Mouse (Mus musculus): ENCODE results near the gene Olfr64. TPM values are rescaled to one million over a fixed set of nuclear protein-coding genes. Genes with fewer than 3 reads are reported as not detected.

The Olfr64 gene
- total and polyA plus RNA-seq, 2 experiments: not detected

GRCm38 (mm10) chr7:103870667-103871066 lies 23.6 kb downstream of the Olfr64 start:
- Histone ChIP-seq H3K4me3 (ENCODE audit: insufficient read depth, low read depth, low read length) (no peak overlapping the region), H3K36me3 (ENCODE audit: control insufficient read depth, insufficient read depth, low read length) (no peaks in the 10 kb centered on the region), H3K79me2 (ENCODE audit: control insufficient read depth, insufficient read depth, low read length) (no peaks in the 10 kb centered on the region), H3K27ac (replicated peaks; ENCODE audit: insufficient read depth, low read depth, low read length) (no peak overlapping the region), H3K9ac (ENCODE audit: low read depth, low read length) (no peak overlapping the region), H3K4me1 (ENCODE audit: control insufficient read depth, insufficient read depth, low read length) (no peaks in the 10 kb centered on the region), H3K27me3 (ENCODE audit: control insufficient read depth, insufficient read depth, low read length) (no peaks in the 10 kb centered on the region)
- no peak for DNase-seq (ENCODE audit: extremely low read depth, low read depth, low spot score)
- no peak for TF ChIP-seq CTCF (IDR thresholded peaks at IDR 0.05; ENCODE audit: low read depth, low read length)
- no peak for TF ChIP-seq POLR2A (IDR thresholded peaks at IDR 0.05; ENCODE audit: extremely low read depth, insufficient read depth, low read length)

- H3K36me3 ChIP-seq (ENCODE audit: control insufficient read depth, insufficient read depth, low read length): no peaks in the 10 kb centered on the region
- no peak overlapping the region for H3K9ac ChIP-seq (ENCODE audit: low read depth, low read length)
- no peaks in the 10 kb centered on the region for H3K4me1 ChIP-seq (ENCODE audit: control insufficient read depth, insufficient read depth, low read length)
- H3K4me3 ChIP-seq (ENCODE audit: insufficient read depth, low read depth, low read length): no peak overlapping the region
- DNase-seq (ENCODE audit: extremely low read depth, low read depth, low spot score): no peak
- TF ChIP-seq POLR2A (IDR thresholded peaks at IDR 0.05; ENCODE audit: extremely low read depth, insufficient read depth, low read length): no peak
- TF ChIP-seq CTCF (IDR thresholded peaks at IDR 0.05; ENCODE audit: low read depth, low read length): no peak
- H3K27ac ChIP-seq (replicated peaks; ENCODE audit: insufficient read depth, low read depth, low read length): no peak overlapping the region
- H3K79me2 ChIP-seq (ENCODE audit: control insufficient read depth, insufficient read depth, low read length): no peaks in the 10 kb centered on the region
- H3K27me3 ChIP-seq (ENCODE audit: control insufficient read depth, insufficient read depth, low read length): no peaks in the 10 kb centered on the region
Observed at GRCm38 (mm10) chr7:103865716-103866115, 28.6 kb downstream of the Olfr64 start.

GRCm38 (mm10) chr7:103861531-103861930 lies 32.8 kb downstream of the Olfr64 start:
- Histone ChIP-seq H3K9ac (ENCODE audit: low read depth, low read length) (no peak overlapping the region), H3K4me3 (ENCODE audit: insufficient read depth, low read depth, low read length) (no peak overlapping the region), H3K4me1 (ENCODE audit: control insufficient read depth, insufficient read depth, low read length) (no peaks in the 10 kb centered on the region), H3K27me3 (ENCODE audit: control insufficient read depth, insufficient read depth, low read length) (no peaks in the 10 kb centered on the region), H3K36me3 (ENCODE audit: control insufficient read depth, insufficient read depth, low read length) (no peaks in the 10 kb centered on the region), H3K27ac (replicated peaks; ENCODE audit: insufficient read depth, low read depth, low read length) (no peak overlapping the region), H3K79me2 (ENCODE audit: control insufficient read depth, insufficient read depth, low read length) (no peaks in the 10 kb centered on the region)
- 67% methylated on average over 3 of the region's 3 CpGs for WGBS
- TF ChIP-seq POLR2A (IDR thresholded peaks at IDR 0.05; ENCODE audit: extremely low read depth, insufficient read depth, low read length): no peak
- no peak for TF ChIP-seq CTCF (IDR thresholded peaks at IDR 0.05; ENCODE audit: low read depth, low read length)
- DNase-seq (ENCODE audit: extremely low read depth, low read depth, low spot score): no peak

- H3K27ac ChIP-seq (replicated peaks; ENCODE audit: insufficient read depth, low read depth, low read length): no peak overlapping the region
- WGBS: 45% methylated on average over 1 of the region's 1 CpGs
- no peak overlapping the region for H3K9ac ChIP-seq (ENCODE audit: low read depth, low read length)
- TF ChIP-seq POLR2A (IDR thresholded peaks at IDR 0.05; ENCODE audit: extremely low read depth, insufficient read depth, low read length): no peak
- TF ChIP-seq CTCF (IDR thresholded peaks at IDR 0.05; ENCODE audit: low read depth, low read length): no peak
- no peaks in the 10 kb centered on the region for H3K27me3 ChIP-seq (ENCODE audit: control insufficient read depth, insufficient read depth, low read length)
- peak; percentile 0 for DNase-seq (ENCODE audit: extremely low read depth, low read depth, low spot score)
- H3K4me3 ChIP-seq (ENCODE audit: insufficient read depth, low read depth, low read length): no peak overlapping the region
- H3K4me1 ChIP-seq (ENCODE audit: control insufficient read depth, insufficient read depth, low read length): no peaks in the 10 kb centered on the region
- no peaks in the 10 kb centered on the region for H3K79me2 ChIP-seq (ENCODE audit: control insufficient read depth, insufficient read depth, low read length)
- no peaks in the 10 kb centered on the region for H3K36me3 ChIP-seq (ENCODE audit: control insufficient read depth, insufficient read depth, low read length)
Observed at GRCm38 (mm10) chr7:103860855-103861254, 33.4 kb downstream of the Olfr64 start.

- WGBS: 38% methylated on average over 2 of the region's 2 CpGs
- Histone ChIP-seq H3K4me3 (ENCODE audit: insufficient read depth, low read depth, low read length) (no peak overlapping the region), H3K36me3 (ENCODE audit: control insufficient read depth, insufficient read depth, low read length) (no peaks in the 10 kb centered on the region), H3K79me2 (ENCODE audit: control insufficient read depth, insufficient read depth, low read length) (no peaks in the 10 kb centered on the region), H3K27ac (replicated peaks; ENCODE audit: insufficient read depth, low read depth, low read length) (no peak overlapping the region), H3K9ac (ENCODE audit: low read depth, low read length) (no peak overlapping the region), H3K27me3 (ENCODE audit: control insufficient read depth, insufficient read depth, low read length) (no peaks in the 10 kb centered on the region), H3K4me1 (ENCODE audit: control insufficient read depth, insufficient read depth, low read length) (no peaks in the 10 kb centered on the region)
- TF ChIP-seq POLR2A (IDR thresholded peaks at IDR 0.05; ENCODE audit: extremely low read depth, insufficient read depth, low read length) (no peak), CTCF (IDR thresholded peaks at IDR 0.05; ENCODE audit: low read depth, low read length) (no peak)
- no peak for DNase-seq (ENCODE audit: extremely low read depth, low read depth, low spot score)
Observed at GRCm38 (mm10) chr7:103859076-103859475, 35.2 kb downstream of the Olfr64 start.

- TF ChIP-seq POLR2A (IDR thresholded peaks at IDR 0.05; ENCODE audit: extremely low read depth, insufficient read depth, low read length): no peak
- no peak for TF ChIP-seq CTCF (IDR thresholded peaks at IDR 0.05; ENCODE audit: low read depth, low read length)
- Histone ChIP-seq H3K36me3 (ENCODE audit: control insufficient read depth, insufficient read depth, low read length) (no peaks in the 10 kb centered on the region), H3K27ac (replicated peaks; ENCODE audit: insufficient read depth, low read depth, low read length) (no peak overlapping the region), H3K79me2 (ENCODE audit: control insufficient read depth, insufficient read depth, low read length) (no peaks in the 10 kb centered on the region), H3K4me1 (ENCODE audit: control insufficient read depth, insufficient read depth, low read length) (no peaks in the 10 kb centered on the region), H3K4me3 (ENCODE audit: insufficient read depth, low read depth, low read length) (no peak overlapping the region), H3K27me3 (ENCODE audit: control insufficient read depth, insufficient read depth, low read length) (no peaks in the 10 kb centered on the region), H3K9ac (ENCODE audit: low read depth, low read length) (no peak overlapping the region)
- 55% methylated on average over 1 of the region's 1 CpGs for WGBS
- no peak for DNase-seq (ENCODE audit: extremely low read depth, low read depth, low spot score)
Observed at GRCm38 (mm10) chr7:103854669-103855068, 39.6 kb downstream of the Olfr64 start.
